Mouse (Mus musculus) Patski (cell line): ENCODE measurements around the gene Vash2. TPM values are rescaled to one million over a fixed set of nuclear protein-coding genes. Genes with fewer than 3 reads are reported as not detected.
"Not testable (repeated sequence)": the region's sequence is repeated elsewhere in the genome, so short reads cannot be mapped to it uniquely, and the experiment has no call there.

ENCODE experiments used
- ATAC-seq: fragments of 100-300 bp; one replicate; pipeline ENCODE4 v1.8.0; 2021
- CTCF ChIA-PET: fragments of 350-600 bp; sonication (Branson Sonifier 250); formaldehyde crosslinking; loops from one replicate; lab custom pipeline; 2022; ENCODE audit warnings: inconsistent platforms; lab: Charles Lee
- POLR2A ChIA-PET: fragments of 350-600 bp; sonication (Branson Sonifier 250); formaldehyde crosslinking; loops from one replicate; lab custom pipeline; 2022; ENCODE audit warnings: antibody characterized with exemption, inconsistent platforms; lab: Charles Lee
- DNase-seq: peaks from one replicate; pipeline ENCODE4 v3.0.0-alpha.2; 2011; ENCODE audit warnings: low read depth, low spot score
- H3K27me3 ChIP-seq: fragments of 371-371 bp; one replicate; pipeline ENCODE4 v1.5.1; 2021
- CTCF ChIP-seq: fragments of 100-300 bp; IDR thresholded peaks from one replicate; pipeline ENCODE4 v1.5.1; 2021
- in situ Hi-C: fragments of 300-500 bp; cut with MboI; formaldehyde crosslinking; loops from 3 replicates; pipeline ENCODE4 v1.11.1; 2018; ENCODE audit warnings: low pct_unique_long_range_greater_than_20kb, mixed read lengths
- polyA plus RNA-seq: library from polyadenylated mRNA; unstranded; gene quantifications from one replicate; pipeline ENCODE4 v1.2.3, GENCODE M21; 2021

The Vash2 gene
- 5.4 TPM for polyA plus RNA-seq

- ChIA-PET POLR2A (interaction anchor here (0.9 to 2.5 kb wide), 2 partner anchors 11 to 16 kb away, joined by 4 to 8 read pairs; no protein-coding TSS in a partner anchor), CTCF (interaction anchor here (2.0 kb wide), 1 partner anchor 35 kb away, joined by 6 read pairs; no protein-coding TSS in a partner anchor)
- no peaks in the 10 kb centered on the region for H3K27me3 ChIP-seq
- in situ Hi-C loops: no loop called here
- no peak for TF ChIP-seq CTCF
- peak; percentile 97 for ATAC-seq
- DNase-seq: peak; percentile 60
Measured at GRCm38 (mm10) chr1:190979100-190979563, at the start of gene Vash2. Gene Vash2, minus strand, starts transcription at chr1:190979296.

- in situ Hi-C loops: no loop called here
- POLR2A ChIA-PET: interaction anchor here (0.8 to 0.9 kb wide), 2 partner anchors 15 to 59 kb away, joined by 3 read pairs; no protein-coding TSS in a partner anchor
- DNase-seq: peak; percentile 95
- CTCF ChIA-PET: interaction anchor here (0.9 to 1.3 kb wide), 6 partner anchors 9 to 82 kb away, joined by 3 to 4 read pairs (median 4); partner anchors contain the start of gene Spata45
- ATAC-seq: peak; percentile 97
- no peaks in the 10 kb centered on the region for H3K27me3 ChIP-seq
- TF ChIP-seq CTCF: no peak
Measured at GRCm38 (mm10) chr1:191026021-191026713, 47.1 kb upstream of the Vash2 start, which contains the start of gene Flvcr1. Gene Flvcr1, minus strand, starts transcription at chr1:191026158.

GRCm38 (mm10) chr1:191025016-191026012 is 46.2 kb upstream of the Vash2 start:
- H3K27me3 ChIP-seq: no peaks in the 10 kb centered on the region
- no peak for TF ChIP-seq CTCF
- in situ Hi-C loops: no loop called here
- ChIA-PET POLR2A (interaction anchor here (0.8 to 1.1 kb wide), 2 partner anchors 37 to 59 kb away, joined by 3 read pairs; no protein-coding TSS in a partner anchor), CTCF (interaction anchor here (1.2 kb wide), 1 partner anchor 30 kb away, joined by 4 read pairs; no protein-coding TSS in a partner anchor)
- ATAC-seq (peak; percentile 2), DNase-seq (no peak)

DNA sequence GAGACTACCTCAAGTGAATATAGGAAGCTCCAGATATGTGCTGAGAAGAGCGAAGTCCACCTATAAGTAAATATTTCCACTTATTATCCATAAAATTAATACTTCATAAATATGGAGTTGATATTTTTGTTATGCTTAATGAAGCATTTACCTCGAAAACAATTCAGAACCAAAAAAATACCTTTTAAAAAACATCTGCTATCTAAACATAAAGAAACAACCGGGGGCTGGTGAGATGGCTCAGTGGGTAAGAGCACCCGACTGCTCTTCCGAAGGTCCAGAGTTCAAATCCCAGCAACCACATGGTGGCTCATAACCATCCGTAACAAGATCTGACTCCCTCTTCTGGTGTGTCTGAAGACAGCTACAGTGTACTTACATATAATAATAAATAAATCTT is 44.7 kb upstream of the Vash2 start:
- CTCF ChIA-PET: interaction anchor here (0.8 kb wide), 1 partner anchor 16 kb away, joined by 3 read pairs; no protein-coding TSS in a partner anchor
- POLR2A ChIA-PET: interaction anchor here (1.2 kb wide), 1 partner anchor 41 kb away, joined by 3 read pairs; no protein-coding TSS in a partner anchor
- DNase-seq, in situ Hi-C loops, ATAC-seq, H3K27me3 ChIP-seq: not testable (repeated sequence)

GRCm38 (mm10) chr1:191023140-191023539 is 44.0 kb upstream of the Vash2 start:
- no peak for TF ChIP-seq CTCF
- no peak for DNase-seq
- no peaks in the 10 kb centered on the region for H3K27me3 ChIP-seq
- ChIA-PET POLR2A (interaction anchor here (1.2 kb wide), 1 partner anchor 42 kb away, joined by 3 read pairs; no protein-coding TSS in a partner anchor), CTCF (interaction anchor here (0.8 kb wide), 1 partner anchor 15 kb away, joined by 3 read pairs; no protein-coding TSS in a partner anchor)
- no peak for ATAC-seq
- in situ Hi-C loops: no loop called here

DNA sequence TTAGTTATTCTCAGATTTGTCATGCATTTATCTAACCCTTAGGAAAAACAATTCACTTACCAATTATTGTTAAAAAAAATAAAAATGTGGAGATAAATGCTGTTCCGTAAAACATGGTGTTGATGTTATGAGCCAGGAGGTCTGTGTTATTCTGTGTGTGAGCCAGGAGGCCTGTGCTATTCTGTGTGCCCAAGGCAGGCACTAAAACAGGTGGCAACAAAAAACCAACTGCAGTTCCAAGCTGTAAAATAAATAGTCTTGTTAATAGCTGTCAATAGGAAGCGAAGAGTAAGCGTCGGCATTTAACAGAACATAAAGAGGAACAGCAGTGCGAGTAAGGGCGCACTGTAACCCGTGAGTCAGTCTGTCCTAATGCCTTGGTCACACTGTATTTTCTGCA is 41.9 kb upstream of the Vash2 start:
- POLR2A ChIA-PET: no interaction called here

GRCm38 (mm10) chr1:191020217-191020924 is 41.3 kb upstream of the Vash2 start:
- ATAC-seq (no peak), DNase-seq (no peak)
- in situ Hi-C loops: no loop called here
- H3K27me3 ChIP-seq: no peaks in the 10 kb centered on the region
- TF ChIP-seq CTCF: no peak
- POLR2A ChIA-PET: no interaction called here
- CTCF ChIA-PET: interaction anchor here (1.0 kb wide), 1 partner anchor 13 kb away, joined by 3 read pairs; no protein-coding TSS in a partner anchor

More for the DNA sequence above, 41.9 kb upstream of the Vash2 start:
- no peaks in the 10 kb centered on the region for H3K27me3 ChIP-seq
- in situ Hi-C loops: no loop called here
- no peak for ATAC-seq
- no peak for DNase-seq
- CTCF ChIA-PET: interaction anchor here (1.0 kb wide), 1 partner anchor 35 kb away, joined by 3 read pairs; no protein-coding TSS in a partner anchor
- TF ChIP-seq CTCF: no peak

- TF ChIP-seq CTCF: no peak
- POLR2A ChIA-PET: interaction anchor here (1.9 kb wide), 1 partner anchor 12 kb away, joined by 4 read pairs; no protein-coding TSS in a partner anchor
- CTCF ChIA-PET: interaction anchor here (1.0 kb wide), 1 partner anchor 13 kb away, joined by 3 read pairs; no protein-coding TSS in a partner anchor
- ATAC-seq (no peak), DNase-seq (no peak)
- H3K27me3 ChIP-seq: no peaks in the 10 kb centered on the region
- in situ Hi-C loops: no loop called here
Measured at GRCm38 (mm10) chr1:191019803-191020202, 40.7 kb upstream of the Vash2 start.

- no peaks in the 10 kb centered on the region for H3K27me3 ChIP-seq
- no peak for ATAC-seq
- ChIA-PET CTCF (no interaction called here), POLR2A (no interaction called here)
- DNase-seq: no peak
- in situ Hi-C loops: no loop called here
- no peak for TF ChIP-seq CTCF
Measured at GRCm38 (mm10) chr1:191014271-191014670, 35.2 kb upstream of the Vash2 start.
